Mouse (Mus musculus) intestine, postnatal 0 days (tissue): Measurements from ENCODE around the gene Parp4. TPM values are rescaled to one million over a fixed set of nuclear protein-coding genes. Genes with fewer than 3 reads are reported as not detected.

Experiments used
- ATAC-seq: fragments of 200-750 bp; cut with Nextera tagmentation; 2 replicates; pipeline ENCODE4 v1.8.0; 2017; ENCODE audit warnings: mild to moderate bottlenecking, moderate TSS enrichment, moderate library complexity
- H3K27ac ChIP-seq: fragments of 300-500 bp; sonication (generic); 2 replicates; pipeline ENCODE4 v1.5.1; 2014; ENCODE audit warnings: mild to moderate bottlenecking, low read depth, low read length, moderate library complexity
- H3K27me3 ChIP-seq: fragments of 300-500 bp; sonication (generic); replicated peaks from 2 replicates; pipeline ENCODE4 v1.6.1; 2014; ENCODE audit warnings: low read length, mixed read lengths; ENCODE audit not compliant: control insufficient read depth, insufficient read depth
- H3K36me3 ChIP-seq: fragments of 300-500 bp; sonication (generic); 2 replicates; pipeline ENCODE4 v1.6.1; 2014; ENCODE audit warnings: mild to moderate bottlenecking, moderate library complexity; ENCODE audit not compliant: control insufficient read depth, insufficient read depth
- H3K4me1 ChIP-seq: fragments of 300-500 bp; sonication (generic); replicated peaks from 2 replicates; pipeline ENCODE4 v1.6.1; 2014; ENCODE audit warnings: antibody characterized with exemption, low read length, mixed read lengths; ENCODE audit not compliant: control insufficient read depth, insufficient read depth
- H3K4me2 ChIP-seq: fragments of 300-500 bp; sonication (generic); replicated peaks from 2 replicates; pipeline ENCODE4 v1.6.1; 2014; ENCODE audit warnings: low read depth, mild to moderate bottlenecking, moderate library complexity
- H3K4me3 ChIP-seq: fragments of 300-500 bp; sonication (generic); 2 replicates; pipeline ENCODE4 v1.5.1; 2014; ENCODE audit warnings: low read depth, low read length
- H3K9ac ChIP-seq: fragments of 300-500 bp; sonication (generic); 2 replicates; pipeline ENCODE4 v1.6.1; 2014; ENCODE audit warnings: mild to moderate bottlenecking, low read depth, low read length
- H3K9me3 ChIP-seq: fragments of 300-500 bp; sonication (generic); 2 replicates; pipeline ENCODE4 v1.6.1; 2016; ENCODE audit warnings: mixed run types; ENCODE audit not compliant: control insufficient read depth
- CTCF ChIP-seq: sonication (generic); IDR thresholded peaks from 2 replicates; pipeline ENCODE4 v1.5.1; 2016; ENCODE audit warnings: low read depth, mild to moderate bottlenecking, control low read depth, antibody characterized with exemption, moderate library complexity
- WGBS: fragments of 180-500 bp; shearing (Covaris S2); extraction: QIAGEN DNeasy Blood & Tissue Kit; methylation state at CpG from one replicate; pipeline ENCODE4 v1.1.7; 2014; 5-methylcytosine and 5-hydroxymethylcytosine counted together
- polyA plus RNA-seq: library from polyadenylated mRNA; unstranded; fragments of >200 nt; fragmentation: Nextera tagmentation; extraction: Ambion mirVana; gene quantifications from 2 replicates; pipeline ENCODE4 v1.2.1, GENCODE M21; 2015

The Parp4 gene
- polyA plus RNA-seq, 1 experiment from 2014 or later: 12.2 TPM

DNA sequence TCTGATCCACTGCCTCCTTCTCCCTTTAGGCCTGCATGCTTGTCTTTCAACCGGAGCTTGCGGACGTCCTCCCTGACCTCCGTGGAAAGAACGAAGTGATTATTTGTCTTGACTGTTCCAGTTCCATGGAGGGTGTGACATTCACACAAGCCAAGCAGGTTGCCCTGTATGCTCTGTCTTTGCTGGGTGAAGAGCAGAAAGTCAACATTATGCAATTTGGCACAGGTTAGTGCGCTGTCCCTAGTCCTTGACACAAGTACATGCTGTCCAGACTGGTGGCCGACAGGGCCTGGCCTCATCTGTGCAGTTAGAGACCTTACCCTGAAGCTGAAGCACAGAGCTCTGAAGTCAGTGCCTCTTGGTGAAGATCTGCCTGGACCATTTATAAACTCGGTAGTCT is 45.0 kb downstream of the Parp4 start:
- no peak for ATAC-seq
- H3K27ac ChIP-seq: no peak overlapping the region
- no peaks in the 10 kb centered on the region for H3K27me3 ChIP-seq
- no peak overlapping the region for H3K4me3 ChIP-seq
- H3K9me3 ChIP-seq: no peaks in the 10 kb centered on the region
- WGBS: 88% methylated on average over 8 of the region's 8 CpGs
- no peak overlapping the region for H3K9ac ChIP-seq
- H3K4me1 ChIP-seq: no peaks in the 10 kb centered on the region
- no peak for TF ChIP-seq CTCF
- H3K36me3 ChIP-seq: peaks cover 73% of the 10 kb centered on the region
- no peak overlapping the region for H3K4me2 ChIP-seq

DNA sequence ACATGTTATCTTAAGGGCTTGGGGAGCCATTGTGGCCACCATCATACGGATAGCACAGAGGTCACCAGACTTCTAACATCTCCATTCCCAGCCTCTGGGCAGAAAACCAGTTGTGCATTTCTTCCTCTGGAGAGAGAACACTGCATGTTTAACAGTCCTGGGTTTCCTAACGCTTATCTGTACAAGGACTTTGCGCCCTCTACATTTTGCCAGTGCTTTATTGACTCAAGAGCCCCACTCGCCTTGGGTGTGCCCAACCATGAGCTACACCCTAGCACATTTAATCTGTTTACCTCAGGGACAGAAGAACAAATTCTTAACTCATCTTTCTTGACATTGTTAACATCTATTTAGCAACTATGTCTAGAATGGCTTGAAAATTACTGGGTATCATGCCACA is 50.8 kb downstream of the Parp4 start:
- no peaks in the 10 kb centered on the region for H3K4me1 ChIP-seq
- H3K9me3 ChIP-seq: no peaks in the 10 kb centered on the region
- H3K27ac ChIP-seq: no peak overlapping the region
- no peak overlapping the region for H3K4me3 ChIP-seq
- ATAC-seq: peak; percentile 70; the same call in 1 of the 2 replicates
- 52% methylated on average over 4 of the region's 4 CpGs for WGBS
- TF ChIP-seq CTCF: no peak
- H3K36me3 ChIP-seq: peaks cover 57% of the 10 kb centered on the region
- no peak overlapping the region for H3K9ac ChIP-seq
- H3K4me2 ChIP-seq: no peak overlapping the region
- no peaks in the 10 kb centered on the region for H3K27me3 ChIP-seq

DNA sequence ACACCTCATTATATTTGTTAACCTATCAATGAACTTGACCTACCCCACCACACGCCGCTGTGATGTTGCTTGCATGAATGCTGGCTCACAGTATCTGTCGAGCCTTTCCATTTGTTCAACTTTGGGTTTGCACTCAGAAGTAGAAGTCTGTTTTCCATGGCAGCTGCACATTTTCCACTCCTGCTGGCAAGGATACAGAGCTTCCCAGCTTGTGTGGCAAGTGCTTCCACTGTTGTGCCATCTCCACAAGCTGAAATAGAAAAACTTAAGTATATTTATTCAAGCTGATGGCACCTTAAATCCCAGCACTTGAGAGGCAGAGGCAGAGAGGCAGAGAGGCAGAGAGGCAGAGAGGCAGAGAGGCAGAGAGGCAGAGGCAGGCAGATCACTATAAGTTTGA is 52.9 kb downstream of the Parp4 start:
- no peak overlapping the region for H3K27ac ChIP-seq
- H3K4me1 ChIP-seq: no peaks in the 10 kb centered on the region
- no peak for TF ChIP-seq CTCF
- no peaks in the 10 kb centered on the region for H3K9me3 ChIP-seq
- H3K9ac ChIP-seq: no peak overlapping the region
- no peak for ATAC-seq
- H3K36me3 ChIP-seq: peaks cover 40% of the 10 kb centered on the region
- 88% methylated on average over 3 of the region's 3 CpGs for WGBS
- no peaks in the 10 kb centered on the region for H3K27me3 ChIP-seq
- H3K4me3 ChIP-seq: no peak overlapping the region
- H3K4me2 ChIP-seq: no peak overlapping the region

DNA sequence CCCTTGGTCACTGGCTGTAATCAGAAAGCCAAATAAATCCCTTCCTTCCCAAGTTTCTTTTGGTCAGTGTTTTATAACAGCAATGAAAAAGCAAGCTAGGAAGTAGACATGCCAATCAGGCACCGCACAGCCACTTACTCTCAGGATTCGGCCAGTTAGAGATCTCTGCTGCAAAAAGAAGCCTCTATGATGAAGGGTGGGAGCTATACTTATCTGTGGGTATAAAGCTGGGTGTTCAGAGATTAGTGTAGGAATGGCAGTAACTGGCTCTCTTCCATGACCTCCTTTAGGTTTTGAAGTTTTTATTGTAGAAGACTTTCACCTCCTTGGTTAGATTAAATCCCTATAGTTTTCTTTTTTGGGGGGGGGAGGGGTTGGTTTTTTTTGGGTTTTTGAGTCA is 55.7 kb downstream of the Parp4 start:
- ATAC-seq: no peak
- no peak for TF ChIP-seq CTCF
- no peak overlapping the region for H3K4me3 ChIP-seq
- no peak overlapping the region for H3K4me2 ChIP-seq
- no peaks in the 10 kb centered on the region for H3K9me3 ChIP-seq
- peaks cover 46% of the 10 kb centered on the region for H3K36me3 ChIP-seq
- H3K4me1 ChIP-seq: no peaks in the 10 kb centered on the region
- no peak overlapping the region for H3K9ac ChIP-seq
- WGBS: 92% methylated on average over 2 of the region's 2 CpGs
- no peaks in the 10 kb centered on the region for H3K27me3 ChIP-seq
- no peak overlapping the region for H3K27ac ChIP-seq

DNA sequence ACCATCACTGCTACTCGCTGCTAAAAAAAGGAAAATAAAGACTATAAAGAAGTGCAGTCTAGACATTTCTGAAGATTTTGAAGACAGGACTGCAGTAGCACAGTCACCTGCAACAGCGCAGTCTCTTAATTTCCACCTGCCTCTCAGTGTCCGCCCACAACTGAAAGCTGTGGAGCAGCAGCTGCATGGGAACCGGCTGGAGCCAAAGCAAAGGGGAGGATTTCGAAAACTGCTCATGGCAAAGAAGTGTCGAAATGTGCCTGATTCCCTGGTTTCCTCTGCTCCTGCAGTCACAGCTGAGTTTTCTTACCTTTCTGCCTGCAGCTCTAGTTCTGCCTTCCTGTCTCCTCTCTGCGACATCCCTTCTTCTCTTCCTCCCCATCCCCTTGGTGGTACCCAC is 71.8 kb downstream of the Parp4 start:
- Histone ChIP-seq H3K9ac (no peak overlapping the region), H3K27ac (no peak overlapping the region), H3K36me3 (peaks cover 36% of the 10 kb centered on the region), H3K4me2 (no peak overlapping the region), H3K27me3 (no peaks in the 10 kb centered on the region), H3K9me3 (peaks cover 4% of the 10 kb centered on the region; the same call in 1 of the 2 replicates), H3K4me1 (no peaks in the 10 kb centered on the region), H3K4me3 (no peak overlapping the region)
- no peak for TF ChIP-seq CTCF
- 75% methylated on average over 7 of the region's 7 CpGs for WGBS
- ATAC-seq: no peak

DNA sequence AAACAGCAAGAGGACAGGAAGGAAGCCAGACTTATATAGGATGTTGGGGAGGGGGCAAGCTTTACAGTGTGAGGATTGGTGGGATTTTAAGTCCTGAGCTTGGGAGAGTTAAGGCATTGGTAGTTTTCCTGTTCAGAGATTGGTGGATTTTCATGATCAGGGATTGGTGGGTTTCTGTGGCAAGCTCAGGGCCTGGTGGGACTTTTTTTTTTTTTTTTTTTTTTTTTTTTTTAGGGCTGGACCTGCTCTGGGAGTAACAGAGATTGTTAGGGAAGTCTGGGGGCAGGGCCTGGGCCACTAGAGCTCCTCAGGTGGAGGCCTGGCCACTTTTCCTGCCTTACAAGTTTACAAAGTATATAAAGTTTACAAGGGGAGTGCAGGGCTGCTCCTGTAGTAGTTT is 74.0 kb downstream of the Parp4 start:
- no peak overlapping the region for H3K9ac ChIP-seq
- H3K9me3 ChIP-seq: peaks cover 4% of the 10 kb centered on the region
- H3K27ac ChIP-seq: no peak overlapping the region
- H3K4me2 ChIP-seq: no peak overlapping the region
- H3K27me3 ChIP-seq: no peaks in the 10 kb centered on the region
- H3K36me3 ChIP-seq: peaks cover 41% of the 10 kb centered on the region
- TF ChIP-seq CTCF: no peak
- ATAC-seq: no peak
- H3K4me3 ChIP-seq: no peak overlapping the region
- no peaks in the 10 kb centered on the region for H3K4me1 ChIP-seq

DNA sequence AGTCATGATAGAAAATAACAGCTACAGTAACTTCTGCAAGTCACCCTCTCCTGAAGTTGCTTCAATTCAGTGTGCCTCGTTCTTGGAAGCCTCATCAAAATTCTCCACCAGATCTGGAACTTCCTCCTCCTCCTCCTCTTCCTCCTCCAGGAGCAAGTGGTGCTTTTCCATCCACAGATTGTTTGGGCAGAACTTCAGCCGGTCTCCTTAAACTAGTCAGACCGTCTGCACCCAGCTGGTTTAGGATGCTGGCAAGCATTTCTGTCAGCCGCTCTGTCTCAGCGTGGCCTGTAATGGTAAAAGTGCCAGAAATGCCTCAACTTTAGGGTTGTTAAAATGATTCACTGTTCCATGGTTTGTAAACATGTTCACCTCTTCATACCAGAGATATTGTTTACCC is 90.2 kb downstream of the Parp4 start:
- Histone ChIP-seq H3K4me2 (no peak overlapping the region), H3K9ac (no peak overlapping the region), H3K36me3 (no peaks in the 10 kb centered on the region), H3K9me3 (no peaks in the 10 kb centered on the region), H3K27me3 (no peaks in the 10 kb centered on the region), H3K27ac (no peak overlapping the region), H3K4me3 (no peak overlapping the region), H3K4me1 (no peaks in the 10 kb centered on the region; the same call in 1 of the 2 replicates)
- no peak for ATAC-seq
- WGBS: 48% methylated on average over 5 of the region's 5 CpGs
- no peak for TF ChIP-seq CTCF
